Mouse (Mus musculus): ENCODE results near the gene Nup107. TPM values are rescaled to one million over a fixed set of nuclear protein-coding genes. Genes with fewer than 3 reads are reported as not detected.
A peak's percentile ranks its signal among the peaks of the same experiment; 100 is the strongest.

Nup107 gene
- total RNA-seq, 2 experiments from 2014 or later = 93.4 to 153 TPM

DNA sequence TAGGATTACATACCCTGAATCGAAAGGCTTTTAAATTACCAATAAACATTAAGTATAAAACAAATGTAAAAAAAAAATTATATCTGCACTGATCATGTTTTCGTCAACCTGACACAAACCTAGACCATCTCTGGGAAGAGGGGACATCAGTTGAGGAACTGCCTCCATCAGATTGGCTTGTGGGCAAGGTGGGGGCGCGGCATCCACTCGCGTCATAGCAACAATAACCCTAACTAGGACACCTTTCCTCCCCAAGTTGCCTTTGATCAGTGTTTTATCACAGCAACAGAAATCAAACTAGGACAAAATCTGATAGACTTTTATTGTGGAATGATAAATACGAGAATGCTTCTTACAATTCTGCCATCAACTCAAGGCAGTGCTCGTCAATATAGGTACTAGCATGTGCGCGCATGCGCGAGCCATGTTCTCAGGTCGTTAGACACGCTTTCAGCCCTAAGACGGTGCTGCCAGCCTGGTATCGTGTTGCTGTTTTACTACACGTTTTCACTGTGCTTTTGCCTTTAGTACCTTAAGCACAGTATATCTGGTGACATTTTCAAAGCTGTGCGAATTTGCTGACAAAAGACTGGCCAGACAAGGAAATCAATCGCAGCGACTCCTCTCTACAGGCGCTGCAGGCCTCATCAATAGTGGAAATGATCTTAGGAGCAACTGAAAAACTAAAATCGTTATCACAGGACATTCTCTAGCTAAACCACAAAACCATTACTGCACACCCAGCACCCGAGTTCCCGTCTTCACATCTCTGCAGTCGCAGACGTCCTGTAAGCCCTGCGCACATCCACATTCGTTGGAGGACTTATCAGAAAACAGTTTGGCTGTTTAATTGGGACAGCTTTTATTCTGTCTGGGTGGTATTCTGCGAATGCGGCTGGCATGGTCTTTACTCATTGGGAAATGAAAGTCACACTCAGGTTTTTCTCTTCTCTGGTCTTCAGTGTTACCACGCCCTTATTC, 11.7 kb upstream of the Nup107 start:
- peak; percentile 20 for ATAC-seq (replicated peaks; ENCODE audit: poor library complexity, severe bottlenecking)

DNA sequence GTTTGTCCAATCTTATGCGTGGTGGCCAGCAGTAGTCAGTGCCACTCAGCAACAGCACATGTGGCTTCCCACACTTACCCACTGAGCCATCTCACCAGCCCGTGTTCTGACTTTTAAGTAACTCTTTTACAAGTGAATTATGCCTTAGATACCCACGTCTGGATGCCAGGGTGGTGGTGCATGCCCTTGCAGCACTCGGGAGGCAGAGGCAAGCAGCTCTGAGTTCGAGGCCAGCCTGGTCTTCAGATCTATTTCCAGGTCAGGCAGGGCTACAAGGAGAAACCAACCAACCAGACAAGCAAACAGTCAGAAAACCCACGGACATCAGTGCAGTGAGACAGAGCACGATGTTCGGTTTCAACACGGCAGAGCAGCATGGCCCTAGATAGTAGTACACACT, 9.4 kb upstream of the Nup107 start:
- ATAC-seq (replicated peaks; ENCODE audit: poor library complexity, severe bottlenecking) = no peak

DNA sequence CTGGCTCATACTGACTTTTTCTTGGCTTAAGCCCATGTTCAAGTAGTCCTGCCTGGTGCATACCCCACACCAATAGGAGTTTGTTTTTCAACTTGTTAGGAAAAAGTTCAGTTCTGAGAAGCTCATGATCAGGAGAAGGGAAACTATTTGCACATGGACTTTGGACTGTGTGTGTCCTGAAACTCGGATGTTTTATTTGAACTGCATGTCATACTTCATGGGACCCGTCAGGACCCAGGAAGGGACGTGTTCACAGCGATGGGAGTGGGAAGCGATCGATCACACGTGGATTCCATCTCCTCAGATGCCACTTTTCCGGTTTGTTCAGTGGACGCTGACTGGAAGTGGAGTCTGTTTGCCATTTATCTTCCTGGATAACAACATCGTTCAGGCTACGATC, 7.3 kb upstream of the Nup107 start:
- ATAC-seq (replicated peaks; ENCODE audit: poor library complexity, severe bottlenecking) = no peak

DNA sequence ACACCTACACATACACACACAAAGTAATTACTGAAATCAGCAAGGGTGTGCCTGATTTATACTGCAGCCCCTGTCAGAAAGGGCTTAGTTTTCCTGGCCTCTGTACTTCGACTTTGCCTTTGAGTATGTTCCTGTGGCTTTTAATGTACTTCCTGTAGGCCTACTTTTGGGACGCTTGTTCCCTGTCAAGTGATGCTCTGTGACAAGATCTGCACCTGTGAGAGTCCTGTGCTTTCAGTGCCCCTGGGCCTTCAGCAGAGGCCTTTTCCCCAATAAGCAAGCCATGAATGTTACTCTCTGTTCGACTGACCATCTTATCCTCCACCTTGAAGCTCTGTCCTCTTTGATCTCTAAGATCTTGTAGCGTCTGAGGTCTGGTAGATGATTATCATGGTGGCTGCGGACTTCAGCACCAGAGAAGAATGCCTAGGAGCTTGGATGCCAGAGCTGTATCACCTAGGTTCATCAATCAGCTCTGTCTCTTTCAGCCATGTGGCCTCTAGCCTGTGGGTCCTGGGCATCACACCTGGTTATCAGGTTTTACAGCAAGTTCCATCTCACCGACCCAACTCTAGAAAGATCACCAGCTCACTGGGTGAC, 6.0 kb upstream of the Nup107 start:
- ATAC-seq (replicated peaks; ENCODE audit: poor library complexity, severe bottlenecking) = no peak

DNA sequence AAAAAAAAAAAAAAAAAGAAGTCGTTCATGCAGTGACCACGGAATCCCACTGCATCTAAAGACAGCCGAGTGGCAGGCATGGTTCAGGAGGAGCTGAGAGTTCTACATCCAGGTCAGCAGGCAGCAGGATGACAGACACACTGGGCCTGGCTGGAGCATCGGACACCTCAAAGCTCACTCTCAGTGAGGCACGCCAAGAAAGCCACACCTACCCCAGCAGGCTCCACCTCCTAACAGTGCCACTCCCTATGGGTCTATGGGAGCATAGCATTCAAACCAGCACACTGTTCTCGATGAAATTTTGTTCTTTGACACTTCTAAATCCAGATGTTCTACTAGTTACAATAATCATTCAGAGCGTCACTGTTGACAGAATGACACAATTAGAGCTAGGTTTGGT, 5.2 kb upstream of the Nup107 start:
- ATAC-seq (replicated peaks; ENCODE audit: poor library complexity, severe bottlenecking) = no peak

DNA sequence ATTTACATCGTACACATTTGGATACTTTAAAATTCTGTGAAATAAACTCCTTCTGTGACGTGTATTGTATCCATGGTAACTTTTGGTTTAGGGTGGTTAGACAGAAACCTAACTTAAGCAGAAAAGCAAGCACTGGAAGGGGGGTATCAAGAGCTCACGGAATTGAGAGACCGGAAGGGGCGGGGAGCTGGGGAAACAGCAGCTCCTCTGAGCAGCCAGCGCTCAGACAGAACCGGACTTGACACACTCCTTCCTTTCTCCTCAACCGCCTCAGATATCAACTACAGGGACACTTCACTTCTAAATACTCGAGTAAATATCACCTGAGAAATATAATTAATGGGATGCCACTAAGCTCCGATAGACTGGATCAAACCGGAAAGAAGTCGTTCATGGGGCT, 4.6 kb upstream of the Nup107 start:
- no peak for ATAC-seq (replicated peaks; ENCODE audit: poor library complexity, severe bottlenecking)

DNA sequence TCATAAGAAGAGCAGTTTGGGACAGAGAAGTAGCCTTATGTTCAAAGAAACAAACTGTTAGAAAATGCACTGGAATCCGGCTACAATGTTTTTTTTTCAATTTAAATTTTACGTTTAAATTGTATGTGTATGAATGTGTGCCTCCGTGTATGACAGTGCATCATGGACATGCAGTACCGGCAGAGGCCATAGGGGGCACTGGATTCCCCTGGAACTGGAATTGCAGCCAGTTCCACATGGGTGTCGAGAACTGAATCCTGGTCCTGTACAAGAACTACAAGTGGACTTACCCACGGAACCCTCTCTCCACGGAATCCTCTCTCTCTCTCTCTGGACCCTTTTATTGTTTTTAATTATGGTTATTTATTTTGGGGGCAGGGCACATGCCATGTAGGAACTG, 3.7 kb upstream of the Nup107 start:
- ATAC-seq (replicated peaks; ENCODE audit: poor library complexity, severe bottlenecking) = no peak

DNA sequence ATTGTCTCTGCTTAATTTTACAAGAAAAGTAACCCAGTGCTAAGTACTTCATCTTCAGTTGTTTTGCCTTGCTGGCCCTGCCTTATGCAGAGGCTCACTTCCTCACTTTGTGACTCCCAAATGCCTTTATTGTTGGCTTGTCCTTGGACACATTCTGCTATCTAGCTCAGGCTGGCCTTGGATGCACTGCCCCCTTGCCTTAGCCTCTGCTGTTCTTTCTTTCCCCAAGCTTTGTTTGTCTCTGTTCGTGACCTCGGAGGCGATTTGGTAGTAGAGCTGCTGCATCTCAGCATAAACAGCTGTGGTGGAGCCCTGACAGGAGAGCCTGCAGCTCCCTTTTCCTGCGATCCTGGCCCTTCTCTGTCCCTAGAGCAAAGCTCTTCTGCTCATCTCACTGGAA, 2.7 kb upstream of the Nup107 start:
- no peak for ATAC-seq (replicated peaks; ENCODE audit: poor library complexity, severe bottlenecking)

DNA sequence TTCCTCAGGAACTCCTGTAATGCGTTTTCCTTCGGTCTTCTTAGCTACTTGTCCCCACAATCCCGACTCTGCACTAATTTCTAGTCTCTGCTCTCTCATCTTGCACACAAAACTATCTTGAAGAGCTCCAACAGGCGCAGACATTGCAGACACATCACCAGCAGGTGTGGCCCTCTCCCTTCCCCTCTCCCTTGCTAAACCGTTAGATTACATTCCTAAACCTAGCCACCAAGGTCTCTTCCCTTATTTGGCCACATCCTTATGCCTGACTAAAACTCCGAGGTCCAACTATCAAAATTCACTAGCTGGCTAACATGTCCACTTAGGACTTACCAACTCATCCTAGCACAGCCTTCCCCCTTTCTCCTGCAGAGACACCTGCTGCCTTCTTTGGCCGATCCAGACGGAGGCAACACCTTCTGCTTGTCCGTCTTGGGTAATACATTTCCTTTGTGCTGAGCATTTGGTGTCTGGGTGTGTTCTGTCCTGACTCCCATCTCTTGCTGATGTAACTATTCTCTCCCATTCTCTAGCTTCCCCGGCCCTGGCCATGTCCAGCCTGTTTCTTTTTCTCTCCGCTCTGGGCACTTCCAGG, 1.0 kb upstream of the Nup107 start:
- ATAC-seq (replicated peaks; ENCODE audit: poor library complexity, severe bottlenecking) = peak; percentile 30

DNA sequence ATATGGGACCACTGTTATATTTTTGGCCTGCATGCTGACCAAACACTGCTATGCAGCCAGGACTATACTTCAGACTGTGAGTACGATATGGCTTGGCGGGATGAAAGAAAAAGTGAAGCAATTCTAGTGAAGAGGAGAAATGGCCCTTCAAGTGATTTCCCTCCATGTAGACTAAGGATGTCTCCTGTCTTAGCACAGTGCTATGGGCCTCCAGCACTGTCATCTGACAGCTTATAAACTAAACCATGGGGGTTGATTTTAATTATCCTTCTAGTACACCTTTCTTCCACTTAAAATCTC, 1.4 kb downstream of the Nup107 start:
- no peak for ATAC-seq (replicated peaks; ENCODE audit: poor library complexity, severe bottlenecking)

DNA sequence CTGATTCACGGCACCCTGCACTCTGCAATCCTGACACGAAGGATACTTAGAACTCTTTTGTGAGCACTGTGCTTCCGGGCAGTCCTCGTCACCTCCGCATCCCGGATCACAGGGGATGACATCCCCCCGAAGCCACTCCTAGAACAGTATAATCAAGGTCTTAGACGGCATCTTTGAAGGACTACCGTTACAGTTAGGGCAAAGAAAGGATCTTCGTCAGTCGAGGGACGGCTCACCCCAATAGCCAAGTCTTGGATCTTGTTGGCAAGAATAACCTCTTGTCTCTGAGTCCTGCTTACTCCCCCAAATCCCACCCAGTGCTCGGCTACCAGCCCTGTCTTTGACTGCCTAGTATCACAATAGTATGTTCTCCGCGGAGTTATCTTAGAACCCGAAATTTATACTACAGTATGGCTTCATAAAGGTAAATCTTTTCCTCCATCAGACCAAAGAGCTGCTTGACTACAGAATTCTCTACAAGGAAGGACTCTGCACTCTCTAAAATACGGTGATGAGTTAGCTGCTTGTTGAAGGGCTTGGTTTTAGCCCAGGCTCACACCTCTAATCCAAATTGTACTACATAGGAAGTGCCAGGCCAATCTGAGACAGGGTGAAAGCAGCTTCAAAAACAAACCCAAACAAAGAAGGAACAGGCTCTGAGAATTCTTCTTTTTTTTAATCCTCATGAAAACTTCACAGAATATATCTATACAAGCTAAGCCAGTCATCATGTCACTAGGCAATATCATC, 1.9 kb downstream of the Nup107 start:
- ATAC-seq (replicated peaks; ENCODE audit: poor library complexity, severe bottlenecking) = no peak

DNA sequence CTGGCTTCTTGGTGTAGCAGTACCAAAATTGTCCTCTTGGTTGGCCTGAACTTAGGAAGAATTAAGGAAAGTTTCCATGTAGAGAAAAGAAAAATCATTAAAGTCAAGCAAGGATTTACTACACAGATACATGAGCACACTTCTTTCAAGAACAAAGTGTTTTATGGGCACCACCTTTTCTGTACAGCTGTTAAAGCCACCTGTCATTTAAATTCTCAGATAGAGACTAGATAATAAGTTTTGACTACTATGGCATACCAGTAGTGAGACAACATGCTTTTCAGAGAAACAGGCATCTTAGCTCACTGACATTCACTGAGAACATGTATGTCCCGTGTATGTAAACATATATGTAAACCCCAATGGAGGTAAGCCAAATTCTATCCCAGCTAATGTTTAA, 2.5 kb downstream of the Nup107 start:
- no peak for ATAC-seq (replicated peaks; ENCODE audit: poor library complexity, severe bottlenecking)

DNA sequence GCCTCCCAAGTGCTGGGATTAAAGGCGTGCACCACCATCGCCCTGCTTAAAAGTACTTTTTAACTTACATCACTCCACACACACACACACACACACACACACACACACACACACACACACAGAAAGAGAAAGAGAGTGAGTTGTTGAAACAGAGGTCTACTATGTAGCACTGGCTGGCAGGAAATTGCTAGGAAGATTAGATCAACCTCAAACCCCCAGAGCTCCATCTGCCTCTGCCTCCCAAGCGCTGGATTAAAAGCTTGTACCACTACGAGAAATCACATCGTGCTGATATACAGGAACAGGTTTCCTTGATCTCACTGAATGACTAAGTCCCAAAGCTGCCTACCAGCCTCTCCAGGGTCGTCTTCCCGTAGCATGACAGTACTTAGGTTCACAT, 7.9 kb downstream of the Nup107 start:
- ATAC-seq (replicated peaks; ENCODE audit: poor library complexity, severe bottlenecking) = 0 out of 2 replicates have a peak, but pooled peaks have one; percentile 42

DNA sequence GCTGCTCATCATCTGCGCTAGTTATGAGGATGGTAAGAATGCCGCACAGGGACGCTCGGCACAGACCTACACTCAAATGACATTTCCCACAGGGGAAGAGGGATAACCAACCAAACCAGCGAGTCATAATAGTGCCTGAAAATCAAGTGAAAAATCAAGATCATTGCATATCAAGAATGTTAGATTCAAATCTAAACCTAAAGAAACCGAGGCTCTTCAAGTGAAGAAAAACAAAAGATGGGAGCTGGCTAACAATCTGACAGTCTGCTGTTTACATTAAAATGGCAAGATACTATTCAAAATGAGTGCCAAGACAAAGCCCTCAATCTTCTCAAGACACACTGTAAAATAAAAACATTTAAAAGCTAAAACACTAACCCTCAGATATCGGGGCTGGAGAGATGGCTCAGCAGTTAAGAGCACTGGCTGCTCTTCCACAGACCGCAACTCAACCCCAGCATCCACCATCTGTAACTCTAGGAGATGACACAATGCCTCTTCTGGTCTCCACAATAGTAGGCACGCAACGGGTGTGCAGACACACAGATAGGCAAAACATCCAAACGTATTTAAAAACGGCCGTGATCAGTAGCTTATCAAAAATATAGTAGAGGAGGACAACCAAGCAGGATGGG, 8.6 kb downstream of the Nup107 start:
- no peak for ATAC-seq (replicated peaks; ENCODE audit: poor library complexity, severe bottlenecking)

DNA sequence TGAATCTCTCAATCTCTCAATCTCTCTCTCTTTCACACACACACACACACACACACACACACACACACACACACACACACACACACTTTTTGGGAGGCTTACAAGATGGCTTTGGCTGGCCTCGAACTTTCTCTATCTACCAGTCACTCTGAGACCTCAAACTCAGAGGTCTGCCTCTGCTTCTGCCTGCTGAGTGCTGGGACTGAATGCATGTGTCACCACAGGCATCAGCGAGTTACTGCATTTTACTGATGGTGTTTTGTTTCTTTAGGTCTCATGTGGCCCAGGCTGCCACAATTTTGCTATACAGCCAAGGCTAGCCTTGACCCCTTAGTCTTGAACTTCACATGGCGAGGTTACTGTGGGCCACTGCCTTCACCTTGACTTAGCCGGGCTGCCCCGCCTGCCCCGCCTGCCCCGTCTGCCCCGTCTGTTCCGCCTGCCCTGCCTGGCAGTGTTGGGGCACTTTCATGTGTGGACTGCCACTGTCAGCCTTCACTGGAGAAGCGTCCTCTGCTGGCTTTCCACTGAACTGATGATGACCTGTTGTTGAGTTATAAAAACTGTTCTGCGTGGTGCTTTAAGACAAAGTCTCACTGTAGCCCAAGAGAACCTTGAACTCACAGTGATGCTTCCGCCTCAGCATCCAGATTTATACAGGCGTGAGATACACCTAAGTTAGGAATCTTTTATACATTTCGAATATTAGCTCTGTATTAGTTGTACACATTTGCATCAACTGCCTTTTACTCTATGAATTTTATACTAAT, 9.8 kb downstream of the Nup107 start:
- no peak for ATAC-seq (replicated peaks; ENCODE audit: poor library complexity, severe bottlenecking)

DNA sequence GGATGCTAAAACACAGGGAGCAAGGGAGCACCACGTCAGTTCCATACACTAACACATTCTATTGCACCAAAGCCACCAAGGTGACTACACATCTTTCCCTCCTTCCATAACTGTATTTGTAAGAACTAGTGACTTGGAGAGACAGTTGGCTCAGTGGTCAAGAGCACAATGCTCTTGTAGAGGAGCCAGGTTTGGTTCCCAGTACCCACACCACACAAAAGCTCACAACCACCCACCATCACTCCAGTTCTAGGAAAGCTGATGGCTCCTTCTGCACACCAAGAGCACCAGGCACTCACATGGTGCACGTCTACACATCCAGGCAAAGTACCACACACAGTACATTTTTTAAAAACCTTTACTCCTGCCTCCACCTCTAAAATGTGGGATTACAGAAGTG, 10.4 kb downstream of the Nup107 start:
- no peak for ATAC-seq (replicated peaks; ENCODE audit: poor library complexity, severe bottlenecking)

DNA sequence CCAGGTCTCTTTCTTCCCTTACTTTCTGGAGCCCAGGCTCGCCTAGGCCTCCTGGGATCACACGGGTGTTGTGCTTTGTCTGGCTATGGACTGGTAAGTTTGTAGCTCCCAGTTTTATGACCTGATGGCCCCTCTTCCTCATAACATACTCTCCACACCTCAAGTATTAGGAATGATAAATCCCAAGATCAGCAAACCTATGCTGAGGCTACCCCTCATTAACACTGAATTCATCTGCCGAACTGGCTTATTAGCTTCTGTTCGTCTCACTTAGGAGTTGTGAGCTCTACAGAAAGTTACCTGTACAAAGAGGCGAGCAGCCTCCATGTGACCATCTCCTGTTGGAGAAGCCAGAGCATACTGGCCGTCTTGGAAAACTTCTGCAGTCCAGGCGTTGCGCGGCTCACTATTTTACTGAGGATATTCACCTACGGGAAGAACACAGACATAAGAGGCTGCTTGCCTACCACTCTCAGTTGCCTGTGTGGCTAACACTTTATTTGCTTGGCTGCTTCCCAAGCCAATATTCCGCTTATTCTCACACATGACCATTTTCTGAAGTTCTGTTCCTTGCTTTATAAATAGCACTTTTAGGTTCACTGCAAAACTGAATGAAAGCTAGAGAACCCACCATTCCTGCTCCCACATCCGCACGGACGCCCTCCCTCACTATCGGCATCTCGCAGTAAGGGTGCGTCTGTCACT, 11.3 kb downstream of the Nup107 start:
- no peak for ATAC-seq (replicated peaks; ENCODE audit: poor library complexity, severe bottlenecking)

DNA sequence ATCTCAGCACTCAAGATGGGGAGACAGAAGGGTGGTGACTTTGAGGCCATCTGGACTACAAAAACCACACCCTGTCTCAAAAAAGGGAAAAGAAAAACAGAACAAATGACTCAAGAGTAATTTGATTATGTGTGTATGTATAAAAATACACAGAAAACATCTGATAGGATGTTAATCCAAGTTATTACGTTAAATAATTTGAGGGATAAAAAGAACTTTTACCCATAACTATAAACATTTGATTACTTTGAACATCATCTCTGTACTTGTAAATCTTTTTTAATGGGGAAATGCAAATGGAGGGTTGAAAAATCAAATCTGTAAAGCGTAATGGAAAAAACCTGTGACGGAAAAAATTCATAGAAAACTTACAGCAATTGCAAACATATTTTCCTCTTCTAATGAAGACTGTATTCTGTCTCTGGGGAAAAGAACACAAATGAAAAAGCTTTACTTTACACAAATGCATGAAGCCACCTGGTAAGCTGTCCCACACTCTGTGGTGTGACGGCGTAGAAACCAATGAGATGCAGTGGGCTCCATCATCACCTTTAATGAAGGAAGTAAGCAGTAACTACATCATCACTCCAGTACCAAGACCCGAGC, 12.1 kb downstream of the Nup107 start:
- 0 out of 2 replicates have a peak, but pooled peaks have one; percentile 15 for ATAC-seq (replicated peaks; ENCODE audit: poor library complexity, severe bottlenecking)
